Mouse (Mus musculus): ENCODE measurements at regions not wholly inside any gene's neighbourhood (a gene's known extent, or its start where the extent isn't known, plus 50 kb on each side); places are given as distances from the start of the nearest gene placed in this dataset.

GRCm38 (mm10) chr5:75761459-75762310 is 187.0 kb downstream of the Kit start:
- no peak for DNase-seq

- no peak for DNase-seq
These were observed 181.5 kb downstream of the Kit start for GRCm38 (mm10) chr5:75756168-75756567.

GRCm38 (mm10) chr5:75754356-75754755 is 179.6 kb downstream of the Kit start:
- no peak for DNase-seq

- peak; percentile 10 for DNase-seq
These were observed 170.6 kb downstream of the Kit start for GRCm38 (mm10) chr5:75745311-75745710.

GRCm38 (mm10) chr5:75744475-75745045 is 169.8 kb downstream of the Kit start:
- no peak for DNase-seq

- DNase-seq: no peak
These were observed 164.6 kb downstream of the Kit start for GRCm38 (mm10) chr5:75739336-75739735.

GRCm38 (mm10) chr5:75738445-75738844 is 163.7 kb downstream of the Kit start:
- DNase-seq: no peak

GRCm38 (mm10) chr5:75737752-75738151 is 163.0 kb downstream of the Kit start:
- DNase-seq: no peak

- no peak for DNase-seq
These were observed 161.6 kb downstream of the Kit start for GRCm38 (mm10) chr5:75736318-75736717.

- DNase-seq: no peak
These were observed 159.8 kb downstream of the Kit start for GRCm38 (mm10) chr5:75734508-75734907.

- no peak for DNase-seq
These were observed 159.3 kb downstream of the Kit start for GRCm38 (mm10) chr5:75734043-75734442.

GRCm38 (mm10) chr5:75731236-75731635 is 156.5 kb downstream of the Kit start:
- DNase-seq: no peak

GRCm38 (mm10) chr5:75730698-75731097 is 156.0 kb downstream of the Kit start:
- no peak for DNase-seq

- DNase-seq: no peak
These were observed 146.6 kb downstream of the Kit start for GRCm38 (mm10) chr5:75721291-75721690.

- DNase-seq: no peak
These were observed 145.6 kb downstream of the Kit start for GRCm38 (mm10) chr5:75720091-75720940.

GRCm38 (mm10) chr5:75718511-75719225 is 144.0 kb downstream of the Kit start:
- no peak for DNase-seq
